Mouse (Mus musculus): Measurements from ENCODE around the gene Mpv17l2.

The Mpv17l2 gene

DNA sequence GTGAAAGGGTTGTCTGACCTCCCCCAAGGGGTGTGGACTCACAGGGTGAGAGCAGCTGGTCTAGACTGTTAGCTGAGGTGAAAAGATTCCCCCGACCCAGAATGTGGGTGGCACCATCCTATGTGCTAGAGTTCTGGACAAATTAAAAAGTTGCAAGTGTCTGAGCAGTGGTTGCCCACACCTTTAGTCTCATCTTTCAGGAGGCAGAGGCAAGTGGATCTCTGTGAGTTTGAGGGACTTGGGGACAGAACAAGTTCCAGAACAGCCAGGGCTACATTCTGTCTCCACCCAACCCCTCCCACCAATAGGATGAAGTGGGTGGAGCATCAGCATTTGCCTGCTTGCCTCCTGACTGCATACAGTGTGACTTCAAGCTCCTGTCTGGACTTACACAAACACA is 1.4 kb upstream of the Mpv17l2 start:
- TF ChIP-seq NANOG (IDR thresholded peaks at IDR 0.05; ENCODE audit: borderline replicate concordance, low read length) (no peak), CTCF (conservative IDR thresholded peaks at IDR 0.05; ENCODE audit: low read length) (no peak), POU5F1 (IDR thresholded peaks at IDR 0.05; ENCODE audit: borderline replicate concordance, low read length) (no peak)
- peak overlapping the region; percentile 37; the same call in 1 of the 2 replicates for H3K4me3 ChIP-seq (replicated peaks; ENCODE audit: low read length)
- H3K36me3 ChIP-seq (ENCODE audit: insufficient read depth, low read length), result peaks cover 55% of the 10 kb centered on the region
- H3K9me3 ChIP-seq (ENCODE audit: low read length), result no peaks in the 10 kb centered on the region
- H3K4me1 ChIP-seq (replicated peaks; ENCODE audit: low read depth, low read length), result peaks cover 88% of the 10 kb centered on the region
- H3K27me3 ChIP-seq (ENCODE audit: insufficient read depth, low read length), result peaks cover 8% of the 10 kb centered on the region; the same call in 1 of the 2 replicates

DNA sequence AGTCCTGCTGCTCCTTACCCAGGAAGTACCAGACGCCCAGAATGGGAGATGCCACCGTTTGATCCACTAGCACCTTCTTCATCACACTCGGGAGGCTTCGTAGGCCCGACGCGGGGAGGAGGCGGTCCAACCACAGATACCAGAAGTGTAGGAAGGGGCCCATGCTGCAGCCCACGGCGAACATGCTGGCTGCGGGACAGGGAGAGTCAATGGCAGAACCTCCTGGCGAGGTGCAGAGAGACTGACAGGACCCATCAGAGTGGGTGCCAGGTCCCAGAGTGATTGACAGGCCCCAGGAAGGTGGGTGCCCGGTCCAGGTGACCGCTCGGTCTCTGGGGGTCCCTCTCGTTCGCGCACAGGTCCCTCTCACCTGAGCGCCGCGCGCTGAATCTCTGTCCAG is 396 bp downstream of the Mpv17l2 start:
- TF ChIP-seq CTCF (conservative IDR thresholded peaks at IDR 0.05; ENCODE audit: low read length) (no peak), NANOG (IDR thresholded peaks at IDR 0.05; ENCODE audit: borderline replicate concordance, low read length) (no peak), POU5F1 (IDR thresholded peaks at IDR 0.05; ENCODE audit: borderline replicate concordance, low read length) (no peak)
- H3K36me3 ChIP-seq (ENCODE audit: insufficient read depth, low read length), result peaks cover 65% of the 10 kb centered on the region
- H3K27me3 ChIP-seq (ENCODE audit: insufficient read depth, low read length), result 0 out of 2 replicates have a peak, but pooled peaks cover 5% of the 10 kb centered on the region
- H3K9me3 ChIP-seq (ENCODE audit: low read length), result no peaks in the 10 kb centered on the region
- H3K4me3 ChIP-seq (replicated peaks; ENCODE audit: low read length), result peak overlapping the region; percentile 96
- H3K4me1 ChIP-seq (replicated peaks; ENCODE audit: low read depth, low read length), result peaks cover 82% of the 10 kb centered on the region

DNA sequence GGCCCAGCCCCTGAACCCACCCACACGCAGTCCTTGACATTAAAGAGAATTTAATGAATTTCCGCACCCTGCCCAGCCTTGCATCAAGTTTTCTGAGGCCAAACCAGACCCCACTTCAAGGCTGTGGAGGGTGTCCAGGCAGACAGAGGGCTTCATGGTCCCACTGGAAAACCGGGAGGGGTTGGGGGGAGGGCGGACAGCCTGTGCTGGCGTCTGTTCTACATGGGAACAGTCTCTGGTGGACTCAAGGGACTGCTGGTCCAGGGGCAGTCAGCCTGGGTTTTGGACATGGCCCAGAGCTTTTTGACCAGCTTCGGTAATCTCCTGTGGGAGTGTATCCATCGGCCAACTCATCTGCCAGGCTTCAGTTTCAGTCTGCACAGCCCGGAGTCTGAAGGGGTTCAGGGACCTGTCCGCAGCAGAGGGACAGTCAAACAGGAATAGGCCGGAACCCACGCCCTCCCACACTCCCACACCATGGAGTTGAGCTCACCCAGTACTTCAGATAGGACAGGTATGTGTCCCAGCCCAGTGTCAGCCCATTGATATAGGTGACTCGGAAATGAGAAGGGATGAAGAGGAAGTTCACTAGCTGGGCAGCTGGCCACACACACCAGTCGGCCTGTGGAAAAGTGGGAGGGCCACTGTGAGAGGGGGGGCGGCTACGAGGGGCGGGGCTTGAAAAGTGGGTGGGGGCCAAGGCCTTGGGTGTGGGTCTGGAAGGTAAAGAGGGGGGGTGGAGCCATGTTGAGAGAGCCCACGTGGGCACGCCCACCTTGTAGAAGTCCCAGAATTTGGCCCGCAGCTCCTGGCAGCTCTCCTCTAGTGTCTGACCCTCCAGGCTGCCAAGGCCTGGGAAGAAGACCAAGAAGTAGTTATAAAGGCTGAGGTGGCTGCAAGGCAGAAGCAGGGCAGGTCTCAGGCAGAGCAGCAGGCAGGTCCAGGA is 1.9 kb downstream of the Mpv17l2 start:
- Histone ChIP-seq H3K4me1 (replicated peaks; ENCODE audit: low read depth, low read length) (peaks cover 77% of the 10 kb centered on the region), H3K9me3 (ENCODE audit: low read length) (no peaks in the 10 kb centered on the region), H3K27me3 (ENCODE audit: insufficient read depth, low read length) (0 out of 2 replicates have a peak, but pooled peaks cover 4% of the 10 kb centered on the region), H3K4me3 (replicated peaks; ENCODE audit: low read length) (peak overlapping the region; percentile 96; the same call in 1 of the 2 replicates), H3K36me3 (ENCODE audit: insufficient read depth, low read length) (peaks cover 54% of the 10 kb centered on the region)
- TF ChIP-seq CTCF (conservative IDR thresholded peaks at IDR 0.05; ENCODE audit: low read length) (no peak), NANOG (IDR thresholded peaks at IDR 0.05; ENCODE audit: borderline replicate concordance, low read length) (no peak), POU5F1 (IDR thresholded peaks at IDR 0.05; ENCODE audit: borderline replicate concordance, low read length) (no peak)

DNA sequence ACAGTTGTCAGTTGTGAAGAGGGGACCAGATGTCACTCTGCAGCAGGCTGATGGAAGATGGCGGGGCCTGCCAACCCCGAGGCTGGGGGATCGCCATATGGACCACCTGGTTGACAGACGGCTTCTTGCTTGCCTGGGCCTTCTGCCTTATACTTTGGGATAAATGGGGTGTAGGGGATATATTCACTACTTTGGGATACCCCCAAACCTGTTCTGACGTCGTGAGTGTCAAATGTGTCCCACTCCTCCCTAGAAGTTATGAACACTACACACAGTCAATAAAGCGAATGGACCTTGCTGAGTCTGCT is 2.5 kb downstream of the Mpv17l2 start:
- Histone ChIP-seq H3K27me3 (ENCODE audit: insufficient read depth, low read length) (0 out of 2 replicates have a peak, but pooled peaks cover 4% of the 10 kb centered on the region), H3K4me3 (replicated peaks; ENCODE audit: low read length) (no peak overlapping the region), H3K9me3 (ENCODE audit: low read length) (no peaks in the 10 kb centered on the region), H3K36me3 (ENCODE audit: insufficient read depth, low read length) (peaks cover 49% of the 10 kb centered on the region), H3K4me1 (replicated peaks; ENCODE audit: low read depth, low read length) (peaks cover 79% of the 10 kb centered on the region)
- TF ChIP-seq NANOG (IDR thresholded peaks at IDR 0.05; ENCODE audit: borderline replicate concordance, low read length) (no peak), CTCF (conservative IDR thresholded peaks at IDR 0.05; ENCODE audit: low read length) (no peak), POU5F1 (IDR thresholded peaks at IDR 0.05; ENCODE audit: borderline replicate concordance, low read length) (no peak)

DNA sequence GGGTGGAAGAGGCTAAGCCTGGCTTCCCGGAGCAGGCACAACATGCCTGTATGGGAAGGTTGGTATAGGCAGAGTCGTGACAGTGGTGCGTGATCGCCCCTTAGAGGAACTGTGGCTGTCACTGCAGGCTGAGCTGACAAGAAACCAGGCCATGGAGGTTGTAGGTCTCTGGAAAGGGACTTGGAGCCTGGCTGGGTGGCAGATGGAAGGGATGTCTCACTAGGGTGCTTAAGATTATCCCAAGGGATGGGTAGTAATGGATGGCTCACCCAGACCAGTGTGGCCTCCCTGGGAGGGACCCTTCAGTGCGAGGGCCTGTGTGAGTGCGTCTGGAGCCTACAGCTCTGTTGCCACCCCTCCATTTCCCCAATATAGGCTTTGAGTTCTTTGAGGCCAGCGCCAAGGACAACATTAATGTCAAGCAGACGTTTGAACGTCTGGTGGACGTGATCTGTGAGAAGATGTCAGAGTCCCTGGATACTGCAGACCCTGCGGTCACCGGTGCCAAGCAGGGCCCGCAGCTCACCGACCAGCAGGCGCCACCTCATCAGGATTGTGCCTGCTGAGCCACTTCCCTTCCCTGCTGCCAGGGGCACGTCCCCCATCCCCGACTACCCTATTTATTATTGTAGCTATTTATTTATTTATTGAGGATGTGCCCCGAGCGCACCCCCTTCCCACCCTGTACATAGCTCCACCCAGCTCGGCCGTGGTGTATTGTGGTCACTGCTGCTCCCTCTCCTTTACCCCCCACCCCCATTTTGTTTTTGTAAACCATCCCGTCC is 3.0 kb downstream of the Mpv17l2 start:
- peaks cover 79% of the 10 kb centered on the region for H3K4me1 ChIP-seq (replicated peaks; ENCODE audit: low read depth, low read length)
- no peaks in the 10 kb centered on the region for H3K9me3 ChIP-seq (ENCODE audit: low read length)
- H3K36me3 ChIP-seq (ENCODE audit: insufficient read depth, low read length), result peaks cover 43% of the 10 kb centered on the region
- H3K27me3 ChIP-seq (ENCODE audit: insufficient read depth, low read length), result 0 out of 2 replicates have a peak, but pooled peaks cover 4% of the 10 kb centered on the region
- TF ChIP-seq NANOG (IDR thresholded peaks at IDR 0.05; ENCODE audit: borderline replicate concordance, low read length) (no peak), POU5F1 (IDR thresholded peaks at IDR 0.05; ENCODE audit: borderline replicate concordance, low read length) (no peak), CTCF (conservative IDR thresholded peaks at IDR 0.05; ENCODE audit: low read length) (peak; percentile 42)
- H3K4me3 ChIP-seq (replicated peaks; ENCODE audit: low read length), result no peak overlapping the region

DNA sequence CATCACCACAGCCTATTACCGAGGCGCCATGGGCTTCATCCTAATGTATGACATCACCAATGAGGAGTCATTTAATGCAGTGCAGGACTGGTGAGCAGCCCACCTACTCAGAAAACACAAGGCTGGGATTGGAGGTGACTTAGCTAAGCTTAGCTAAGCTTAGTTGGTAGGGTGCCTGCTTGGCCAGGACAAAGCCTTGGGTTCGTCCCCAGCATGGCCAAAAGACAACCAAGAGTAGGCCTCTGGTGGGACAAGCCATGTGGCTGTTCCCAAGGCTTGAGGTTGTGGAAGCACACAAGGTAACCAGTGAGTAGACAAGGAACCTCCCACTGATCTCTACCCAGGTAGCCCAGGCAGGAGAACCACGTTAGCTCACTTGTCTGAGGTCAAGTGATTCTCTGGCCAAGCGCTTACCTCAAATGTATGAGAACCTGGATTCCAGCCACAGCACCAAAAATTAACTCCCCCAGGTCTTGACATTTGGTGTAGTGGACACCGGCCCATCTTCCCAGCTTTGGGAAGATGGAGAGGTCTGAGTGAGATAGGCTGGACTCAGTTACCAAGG is 4.2 kb downstream of the Mpv17l2 start:
- Histone ChIP-seq H3K27me3 (ENCODE audit: insufficient read depth, low read length) (0 out of 2 replicates have a peak, but pooled peaks cover 4% of the 10 kb centered on the region), H3K36me3 (ENCODE audit: insufficient read depth, low read length) (peaks cover 36% of the 10 kb centered on the region), H3K9me3 (ENCODE audit: low read length) (no peaks in the 10 kb centered on the region), H3K4me1 (replicated peaks; ENCODE audit: low read depth, low read length) (peaks cover 74% of the 10 kb centered on the region), H3K4me3 (replicated peaks; ENCODE audit: low read length) (no peak overlapping the region)
- TF ChIP-seq CTCF (conservative IDR thresholded peaks at IDR 0.05; ENCODE audit: low read length) (no peak), NANOG (IDR thresholded peaks at IDR 0.05; ENCODE audit: borderline replicate concordance, low read length) (no peak), POU5F1 (IDR thresholded peaks at IDR 0.05; ENCODE audit: borderline replicate concordance, low read length) (no peak)

DNA sequence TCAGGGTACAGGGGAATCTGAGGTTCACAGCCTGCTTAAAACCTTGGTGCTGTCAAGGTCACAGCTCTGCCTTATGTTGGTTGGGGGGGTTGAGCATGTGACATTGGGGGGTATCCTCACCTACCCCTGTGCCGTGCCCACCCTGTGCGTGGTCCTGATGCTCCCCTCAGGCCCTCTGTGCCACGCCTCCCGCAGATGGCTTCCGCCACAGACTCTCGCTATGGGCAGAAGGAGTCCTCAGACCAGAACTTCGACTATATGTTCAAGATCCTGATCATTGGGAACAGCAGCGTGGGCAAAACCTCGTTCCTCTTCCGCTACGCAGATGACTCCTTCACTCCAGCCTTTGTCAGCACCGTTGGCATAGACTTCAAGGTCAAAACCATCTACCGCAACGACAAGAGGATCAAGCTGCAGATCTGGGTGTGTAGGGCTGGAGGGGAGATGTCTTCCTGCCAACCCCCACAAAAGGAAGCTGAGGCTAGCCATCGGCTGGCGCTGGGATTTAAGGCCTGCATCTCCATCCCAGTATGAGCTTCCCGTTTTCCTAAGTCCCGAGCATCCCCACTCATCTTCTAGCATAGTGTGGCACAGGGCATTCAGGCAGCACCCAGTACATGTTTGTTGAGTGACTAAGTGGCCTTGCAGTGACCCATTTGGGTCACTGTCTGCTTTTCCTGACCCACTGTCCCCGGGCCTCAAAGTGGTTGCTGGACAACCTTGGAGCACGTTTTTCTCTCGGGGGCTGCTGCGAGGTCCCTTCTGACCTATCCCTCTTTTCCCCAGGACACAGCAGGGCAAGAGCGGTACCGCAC is 4.9 kb downstream of the Mpv17l2 start:
- H3K9me3 ChIP-seq (ENCODE audit: low read length), result no peaks in the 10 kb centered on the region
- peaks cover 36% of the 10 kb centered on the region for H3K36me3 ChIP-seq (ENCODE audit: insufficient read depth, low read length)
- H3K4me1 ChIP-seq (replicated peaks; ENCODE audit: low read depth, low read length), result peaks cover 70% of the 10 kb centered on the region
- peak overlapping the region; percentile 86 for H3K4me3 ChIP-seq (replicated peaks; ENCODE audit: low read length)
- H3K27me3 ChIP-seq (ENCODE audit: insufficient read depth, low read length), result 0 out of 2 replicates have a peak, but pooled peaks cover 4% of the 10 kb centered on the region
- no peak for TF ChIP-seq CTCF (conservative IDR thresholded peaks at IDR 0.05; ENCODE audit: low read length)
- TF ChIP-seq NANOG (IDR thresholded peaks at IDR 0.05; ENCODE audit: borderline replicate concordance, low read length), result 0 out of 2 replicates have a peak, but pooled peaks have one; percentile 6

Measured in E14TG2a.4 (cell line).